Mouse (Mus musculus): Measurements from ENCODE around the gene Strip1.

The Strip1 gene

DNA sequence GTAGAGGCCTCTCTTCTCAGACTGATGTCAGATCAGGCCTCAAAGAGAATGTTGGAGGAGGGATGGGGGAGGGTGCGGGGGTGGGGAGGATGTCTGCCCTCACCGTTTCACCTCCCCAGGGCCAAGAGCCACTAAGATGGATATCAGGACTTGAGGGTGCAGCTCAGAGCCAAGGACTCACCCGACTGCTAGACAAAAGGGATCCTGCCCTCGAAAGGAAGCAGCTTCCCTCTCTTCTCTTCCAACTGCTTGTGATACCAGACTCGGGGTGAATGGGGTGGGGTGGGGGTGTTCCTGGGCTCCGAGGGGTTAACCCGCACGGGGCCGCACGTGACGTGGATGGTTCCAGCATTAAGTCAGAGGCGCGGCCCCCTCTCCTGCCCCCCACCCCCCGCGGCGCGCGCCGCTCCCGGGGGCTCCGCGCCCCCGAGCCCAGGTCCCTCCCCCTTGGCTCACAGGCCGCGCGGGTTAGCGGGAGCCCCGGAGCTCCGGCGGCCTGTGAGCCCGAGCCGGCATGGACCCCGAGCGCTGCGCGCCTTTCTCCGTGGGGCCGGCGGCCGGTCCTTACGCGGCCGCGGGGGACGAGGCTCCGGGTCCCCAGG lies 36.7 kb downstream of the Strip1 start, which contains the start of gene Alx3:
Gene Alx3, plus strand, starts transcription at position 370 of the 602 bp plus-strand sequence.
- DNase-seq (ENCODE audit: low read depth in 2 of 2, low spot score in 2 of 2) = no peak

DNA sequence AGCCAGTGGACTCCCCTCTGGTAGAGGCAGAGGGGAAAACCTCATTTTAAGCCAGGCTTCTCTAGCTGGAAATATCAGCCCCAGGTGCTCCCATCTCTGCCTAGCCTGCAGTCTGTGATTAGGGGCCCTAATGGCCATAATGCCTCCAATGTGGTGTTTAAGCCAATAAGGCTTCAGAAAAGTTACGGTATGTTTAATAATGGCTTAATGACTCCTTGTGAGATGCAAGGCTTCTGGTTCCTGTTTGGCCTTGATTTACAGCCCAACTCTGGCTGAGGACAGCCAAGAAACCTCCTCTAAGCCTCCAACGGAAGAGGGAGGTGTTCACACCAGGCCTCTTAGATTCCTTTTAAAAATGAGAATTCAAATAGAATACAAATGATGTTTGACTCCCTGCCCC lies 37.9 kb downstream of the Strip1 start:
- no peak for DNase-seq (ENCODE audit: low read depth in 2 of 2, low spot score in 2 of 2)

DNA sequence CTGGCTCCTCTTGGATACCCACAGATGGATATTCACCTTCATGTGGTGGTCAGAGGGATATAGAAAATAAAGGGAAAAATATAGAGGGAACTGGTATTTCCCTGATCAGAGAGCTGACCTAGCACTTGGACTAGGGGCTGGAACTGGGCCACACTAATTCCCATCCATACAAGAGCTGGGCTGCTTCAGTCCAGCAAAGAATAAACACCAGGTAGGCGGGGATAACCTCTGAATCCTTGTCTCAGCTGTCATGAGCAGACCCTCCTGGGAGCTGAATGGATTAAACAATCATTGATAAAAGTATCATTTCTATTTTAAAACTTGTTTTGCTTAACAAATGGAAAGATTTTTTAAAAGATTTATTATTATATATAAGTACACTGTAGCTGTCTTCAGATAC lies 39.9 kb downstream of the Strip1 start:
- no peak for DNase-seq (ENCODE audit: low read depth in 2 of 2, low spot score in 2 of 2)

DNA sequence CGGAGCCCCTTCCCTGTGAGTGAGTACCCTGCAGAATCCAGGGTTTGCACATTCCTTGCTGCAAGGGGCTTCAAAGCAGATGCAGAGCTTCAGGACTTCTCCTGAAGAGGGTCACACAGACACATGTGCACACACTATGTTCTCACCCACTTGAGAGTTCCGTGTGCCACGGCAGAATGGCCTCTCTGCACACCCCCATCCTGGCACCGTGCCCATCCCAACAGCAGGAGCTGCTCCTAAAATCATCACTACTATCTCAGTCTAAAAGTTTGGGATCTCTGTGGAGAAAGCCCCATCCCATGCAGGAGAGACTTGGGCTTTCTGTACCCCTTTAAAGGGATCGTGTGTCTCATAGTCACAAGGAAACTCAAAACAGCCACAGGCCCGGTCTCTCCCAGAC lies 45.0 kb downstream of the Strip1 start:
- DNase-seq (ENCODE audit: low read depth in 2 of 2, low spot score in 2 of 2) = no peak

DNA sequence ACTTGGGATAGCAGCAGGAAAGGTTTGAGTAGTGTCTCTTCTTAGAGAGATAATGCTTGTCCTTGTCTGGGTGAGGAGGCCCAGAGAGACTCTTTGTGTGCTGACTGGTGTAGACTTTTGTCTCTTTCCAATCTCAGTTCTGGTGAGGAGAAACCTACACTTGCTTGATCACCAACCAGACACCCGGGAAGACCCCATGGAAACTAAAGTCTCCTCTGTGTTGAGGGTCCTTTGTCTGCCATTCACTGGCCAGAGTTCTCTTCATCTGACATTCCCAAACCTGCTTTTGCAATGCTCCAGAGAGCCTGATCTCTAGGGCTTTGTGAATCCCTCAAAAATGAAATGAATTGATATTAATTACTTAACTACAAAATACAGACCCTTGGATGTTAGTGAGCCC lies 47.6 kb downstream of the Strip1 start:
- DNase-seq (ENCODE audit: low read depth in 2 of 2, low spot score in 2 of 2) = no peak

DNA sequence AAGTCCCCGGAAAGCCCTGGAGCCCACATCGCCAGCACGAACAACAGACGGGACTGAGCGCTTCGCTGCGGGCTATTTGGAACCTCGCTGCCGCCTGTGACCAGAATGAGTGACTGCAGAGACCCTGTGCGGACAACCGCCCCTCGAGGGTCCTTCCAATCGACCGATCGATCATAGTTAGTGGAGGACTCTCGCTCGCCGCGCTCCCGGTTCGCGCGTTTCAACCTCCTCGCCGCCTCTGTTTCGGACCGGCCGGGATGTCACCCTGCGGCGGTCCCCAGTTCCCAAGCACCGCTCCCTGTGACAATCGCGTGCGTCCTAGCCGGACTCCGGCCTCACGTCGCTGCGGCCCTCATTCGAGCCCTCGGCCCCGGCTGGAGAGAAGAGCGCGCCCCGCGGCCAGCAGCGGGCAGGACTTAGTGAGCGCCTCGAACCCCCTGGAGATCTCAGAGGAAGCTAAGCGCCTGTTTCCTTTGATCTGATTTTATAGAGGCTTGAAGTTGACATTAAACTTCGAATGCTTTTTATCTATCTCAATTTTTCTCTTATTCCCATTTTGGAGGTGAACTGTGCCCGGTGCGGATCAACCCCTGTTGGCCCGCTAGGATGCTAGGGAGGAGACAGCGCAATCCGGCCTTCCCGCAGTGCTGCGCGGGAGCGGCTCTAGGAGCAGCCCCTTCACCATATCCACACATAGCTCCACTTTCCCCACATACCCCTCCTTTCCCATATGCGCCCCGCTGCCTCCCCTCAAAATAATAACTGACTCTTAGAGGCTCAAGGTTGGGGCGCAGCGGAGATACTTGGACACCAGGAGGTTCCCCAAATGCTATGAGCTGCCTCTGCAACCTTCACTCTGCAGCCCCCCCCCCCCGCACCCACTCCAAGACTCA lies 48.4 kb downstream of the Strip1 start:
- DNase-seq (ENCODE audit: low read depth in 2 of 2, low spot score in 2 of 2) = no peak

DNA sequence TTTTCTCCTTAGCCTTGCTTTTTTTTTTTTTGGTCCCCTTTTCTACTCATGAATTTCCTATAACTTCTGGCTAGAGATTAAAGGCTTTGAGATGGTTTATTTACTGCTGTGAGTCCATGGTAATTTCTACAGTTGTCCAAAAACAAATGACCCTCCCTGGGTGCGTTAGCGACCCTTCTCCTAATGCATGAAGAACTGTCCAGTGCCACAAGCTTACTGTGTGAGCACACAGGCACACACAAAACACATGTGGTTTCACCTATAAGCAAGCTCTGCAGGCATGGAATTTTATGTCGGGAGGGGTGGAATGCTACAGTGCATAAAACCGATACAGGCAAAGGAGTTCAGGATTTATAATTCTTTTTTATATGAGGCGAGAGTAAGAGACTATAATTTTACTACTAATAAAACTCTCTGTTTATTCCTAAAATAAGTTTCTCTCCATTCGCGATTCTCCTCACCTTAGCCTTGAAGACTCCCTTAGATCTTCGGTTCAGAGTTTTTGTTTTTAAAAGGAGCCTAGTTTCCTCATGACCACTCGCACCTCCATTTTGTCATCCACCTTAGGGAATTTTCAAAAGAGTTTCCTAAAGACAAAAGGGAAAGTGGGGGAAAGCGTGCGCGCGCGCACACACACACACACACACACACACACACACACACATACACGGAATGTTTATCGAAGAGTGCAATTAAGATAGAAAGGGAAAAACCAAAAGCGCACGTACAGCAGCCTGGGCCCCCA lies 49.2 kb downstream of the Strip1 start:
- DNase-seq (ENCODE audit: low read depth in 2 of 2, low spot score in 2 of 2) = no peak

DNA sequence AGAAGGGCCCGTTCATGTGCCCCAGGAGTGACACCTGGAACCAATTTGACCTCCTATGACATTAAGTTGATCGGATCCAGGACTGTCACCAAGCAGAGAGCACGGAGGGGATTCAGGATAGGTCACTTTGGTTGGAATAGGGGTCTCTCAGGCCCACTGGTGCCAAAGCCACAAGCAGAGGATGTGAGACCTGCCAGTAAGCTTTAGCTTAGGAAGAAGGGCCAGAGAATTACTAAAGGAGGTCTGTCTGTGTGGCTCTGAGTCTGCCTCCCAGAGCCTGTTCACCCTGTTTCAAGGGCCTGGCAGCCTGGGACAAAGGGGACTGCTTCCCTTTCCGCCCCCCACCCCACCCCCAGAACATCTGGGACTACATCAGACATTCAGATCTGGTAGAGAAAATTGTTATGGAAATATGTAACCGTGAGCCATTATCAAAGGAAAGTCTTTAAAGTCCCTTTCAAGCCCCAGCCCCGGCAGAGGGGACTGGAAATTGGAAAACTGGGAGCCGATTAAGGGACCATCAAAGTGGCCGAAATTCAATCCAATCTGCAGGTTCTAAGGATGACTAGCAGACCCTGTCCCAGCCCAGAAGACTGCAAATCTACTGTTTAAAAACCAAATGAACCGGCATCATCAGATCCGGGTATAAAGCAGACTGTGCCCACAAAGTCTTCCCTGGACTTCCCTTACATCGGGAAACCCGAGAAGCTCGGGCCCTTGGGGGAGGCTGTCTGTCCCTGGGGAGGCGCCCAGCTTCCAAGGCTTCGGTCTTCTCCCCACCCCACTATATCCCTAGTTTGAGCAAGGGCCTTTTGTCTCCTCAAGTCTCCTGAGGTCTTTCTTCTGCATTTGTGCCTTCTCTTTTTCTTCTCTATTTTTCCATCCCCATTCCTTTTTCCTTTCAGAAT lies 50.1 kb downstream of the Strip1 start:
- no peak for DNase-seq (ENCODE audit: low read depth in 2 of 2, low spot score in 2 of 2)

DNA sequence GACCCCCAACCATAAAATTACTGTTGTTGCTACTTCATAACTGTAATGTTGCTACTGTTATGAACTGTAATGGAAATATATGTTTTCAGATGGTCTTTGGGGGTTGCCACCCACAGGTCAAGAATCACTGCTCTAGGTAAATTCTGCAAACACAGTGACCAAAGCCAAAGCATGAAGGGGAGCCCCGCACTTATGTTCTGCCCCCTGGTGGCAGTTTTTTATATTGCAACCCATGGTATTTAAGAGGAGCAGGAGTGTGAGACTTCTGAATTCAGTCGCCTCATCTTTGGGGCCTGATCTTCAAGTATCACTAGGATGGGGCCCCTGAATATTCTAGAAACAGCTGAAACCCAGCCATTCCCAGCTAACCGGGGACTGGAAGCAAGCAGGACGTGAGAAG lies 52.0 kb downstream of the Strip1 start:
- peak; percentile 30 to 34 for DNase-seq (ENCODE audit: low read depth in 2 of 2, low spot score in 2 of 2)

DNA sequence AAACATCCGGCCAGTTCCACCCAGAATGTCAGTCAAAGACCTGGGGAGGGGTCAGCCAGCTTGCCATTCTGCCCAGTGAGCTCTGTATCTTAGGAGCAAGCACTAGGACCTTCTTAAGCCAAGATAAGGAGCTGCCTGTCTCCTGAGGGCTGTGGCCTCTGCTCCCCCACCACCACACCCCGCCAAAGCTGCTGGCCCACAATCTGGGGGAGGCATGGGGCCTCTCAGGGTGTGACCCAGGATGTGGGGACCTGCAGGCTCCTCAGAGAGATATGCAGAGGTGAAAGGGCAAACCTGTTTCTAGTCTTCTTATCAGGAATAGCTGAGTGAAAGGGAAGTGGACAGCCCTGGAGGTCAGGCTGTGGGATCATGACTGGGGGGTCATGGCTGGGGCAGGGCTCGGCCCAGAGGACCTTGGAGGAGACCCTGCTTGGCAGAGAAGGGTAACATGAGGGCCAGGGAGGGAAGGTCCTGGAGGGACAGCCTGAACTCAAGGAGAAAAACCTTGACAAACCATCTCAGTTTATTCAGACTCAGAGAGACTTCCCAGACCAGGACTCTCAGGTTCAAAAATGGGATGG lies 53.6 kb downstream of the Strip1 start:
- DNase-seq (ENCODE audit: low read depth in 2 of 2, low spot score in 2 of 2) = no peak

DNA sequence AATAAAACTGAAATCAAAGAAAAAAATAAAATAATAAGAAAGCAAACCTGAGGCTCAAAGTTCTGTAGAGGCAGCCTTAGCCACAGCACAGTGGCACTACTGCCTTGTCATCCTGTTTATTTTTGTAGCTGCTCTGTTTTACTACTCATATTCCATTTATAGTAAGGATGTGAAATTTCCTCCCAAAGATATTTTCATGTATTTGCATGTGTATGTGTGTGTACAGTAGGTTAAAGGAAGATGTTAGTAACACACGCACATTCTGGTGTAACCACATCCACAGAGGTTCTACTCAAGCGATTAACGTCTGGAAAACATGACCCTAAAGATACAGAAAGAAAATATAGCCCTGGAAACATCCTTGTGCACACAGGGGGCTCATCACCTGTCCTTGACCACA lies 54.7 kb downstream of the Strip1 start:
- DNase-seq (ENCODE audit: low read depth in 2 of 2, low spot score in 2 of 2) = no peak

DNA sequence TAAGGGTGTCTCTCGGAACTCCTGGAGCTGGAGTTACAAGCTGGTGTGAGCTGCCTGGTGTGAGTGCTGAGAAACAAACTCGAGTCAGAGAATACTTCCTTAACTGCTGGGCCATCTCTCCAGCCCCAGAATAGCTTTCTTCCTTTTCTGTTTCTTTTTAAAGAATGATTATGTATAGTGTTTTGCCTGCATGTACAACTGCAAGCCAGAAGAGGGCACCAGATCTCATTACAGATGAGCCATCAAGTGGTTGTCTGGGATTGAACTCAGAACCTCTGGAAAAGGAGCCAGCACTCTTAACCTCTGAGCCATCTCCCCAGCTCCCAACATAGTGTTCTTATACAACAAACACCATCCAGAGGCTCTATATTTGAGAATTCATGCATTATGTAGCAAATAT lies 60.3 kb downstream of the Strip1 start:
- no peak for DNase-seq (ENCODE audit: low read depth in 2 of 2, low spot score in 2 of 2)

DNA sequence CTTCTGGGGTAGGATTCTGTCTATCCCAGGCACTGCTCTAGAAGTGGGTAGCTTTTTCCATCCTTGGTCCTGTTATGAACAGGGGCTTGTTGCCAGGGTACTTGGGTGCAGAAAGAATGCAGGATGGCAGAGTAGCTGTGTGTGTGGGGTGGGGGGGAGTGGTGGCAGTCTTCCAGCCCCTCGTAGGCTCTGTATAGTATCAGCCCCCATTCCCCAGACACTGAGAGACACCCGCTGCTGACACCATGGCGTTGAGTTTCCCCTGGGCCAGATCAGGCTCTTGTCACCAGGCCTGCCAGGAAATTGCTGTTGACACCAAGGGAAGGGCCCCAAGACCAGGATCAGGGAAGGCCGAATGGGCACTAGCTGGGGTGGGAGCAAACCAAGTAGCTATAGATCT lies 62.8 kb downstream of the Strip1 start:
- DNase-seq (ENCODE audit: low read depth in 2 of 2, low spot score in 2 of 2) = no peak

DNA sequence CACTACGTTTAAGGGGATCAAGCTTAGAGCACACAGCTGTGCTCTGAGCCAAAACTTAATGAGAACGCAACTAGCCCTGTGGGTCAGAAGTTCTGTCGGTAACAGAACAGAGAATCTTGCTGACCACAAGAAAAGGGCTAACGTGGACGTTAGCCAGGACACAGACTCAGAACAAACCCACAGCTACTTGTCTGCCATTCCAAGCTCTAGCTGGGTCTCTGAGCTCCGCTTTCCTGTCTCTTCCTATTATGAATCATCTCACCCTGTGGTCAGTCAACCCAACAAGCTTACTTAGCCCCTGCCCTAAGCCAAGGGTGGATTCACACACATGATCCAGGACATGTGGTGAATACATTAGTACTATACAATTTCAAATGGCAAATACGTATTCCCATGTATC lies 63.7 kb downstream of the Strip1 start:
- no peak for DNase-seq (ENCODE audit: low read depth in 2 of 2, low spot score in 2 of 2)

DNA sequence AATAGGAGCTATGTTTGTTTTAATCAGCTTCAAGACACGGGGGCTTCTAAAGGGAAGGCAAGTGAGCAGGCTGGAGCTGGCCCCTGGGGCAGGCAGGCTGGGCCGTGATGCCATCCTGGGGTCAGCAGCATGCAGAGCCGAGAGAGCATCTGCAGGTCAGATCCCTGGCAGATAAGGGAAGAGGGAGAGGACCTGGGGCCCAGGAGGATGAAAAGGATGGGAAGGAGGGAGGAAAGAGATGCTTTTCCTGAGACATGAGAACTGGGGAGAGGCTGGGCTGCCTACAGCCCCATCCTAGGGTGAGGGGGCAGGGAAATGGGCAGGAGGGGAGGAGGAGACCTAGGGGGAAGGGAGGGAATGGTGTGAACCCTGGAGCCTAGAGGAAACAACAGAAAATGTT lies 66.2 kb downstream of the Strip1 start:
- DNase-seq (ENCODE audit: low read depth in 2 of 2, low spot score in 2 of 2) = no peak

DNA sequence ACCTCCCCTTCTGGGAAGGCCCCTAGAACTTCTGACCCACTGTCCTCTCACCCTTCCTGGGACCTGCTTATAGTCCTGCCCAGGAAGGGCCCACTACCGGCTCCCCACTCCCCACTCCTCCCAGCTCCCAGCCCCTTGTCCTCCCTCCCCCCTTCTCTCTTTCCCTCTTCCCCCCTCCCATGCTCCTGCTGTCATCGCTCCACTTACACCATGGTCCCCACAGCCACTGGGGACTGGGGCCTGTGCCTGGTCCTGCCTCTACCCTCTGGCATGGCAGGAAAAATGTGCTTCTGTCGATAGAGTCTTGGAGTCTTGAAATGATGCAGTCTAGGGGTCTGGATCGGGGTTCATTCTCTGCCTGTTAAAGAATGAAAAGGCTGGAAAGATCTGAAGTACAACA lies 67.6 kb downstream of the Strip1 start:
- no peak for DNase-seq (ENCODE audit: low read depth in 2 of 2, low spot score in 2 of 2)

DNA sequence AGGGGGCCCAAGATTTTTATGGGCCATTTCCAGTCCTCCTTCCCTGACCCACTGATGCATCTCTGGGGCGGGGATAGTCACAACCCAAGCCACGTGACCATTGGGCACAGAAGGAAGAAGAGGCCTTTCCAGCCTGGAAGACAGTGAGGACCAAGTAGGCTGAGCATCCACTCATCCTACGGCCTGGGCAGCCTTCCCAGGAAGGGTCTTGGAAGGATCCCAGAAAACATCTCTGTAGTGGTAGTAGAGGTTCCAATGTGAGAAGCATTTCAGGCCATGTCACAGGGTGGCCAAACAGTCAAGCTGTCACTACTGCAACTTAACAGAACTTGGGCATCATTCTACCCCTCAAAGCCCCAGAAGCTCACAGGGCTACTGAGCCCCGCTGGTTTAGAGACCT lies 68.9 kb downstream of the Strip1 start:
- no peak for DNase-seq (ENCODE audit: low read depth in 2 of 2, low spot score in 2 of 2)

All from CD8-positive naive resting alpha-beta T cell, adult 2 months (primary cell).